Mouse (Mus musculus): Measurements from ENCODE around the gene Tubgcp2.

DNA sequence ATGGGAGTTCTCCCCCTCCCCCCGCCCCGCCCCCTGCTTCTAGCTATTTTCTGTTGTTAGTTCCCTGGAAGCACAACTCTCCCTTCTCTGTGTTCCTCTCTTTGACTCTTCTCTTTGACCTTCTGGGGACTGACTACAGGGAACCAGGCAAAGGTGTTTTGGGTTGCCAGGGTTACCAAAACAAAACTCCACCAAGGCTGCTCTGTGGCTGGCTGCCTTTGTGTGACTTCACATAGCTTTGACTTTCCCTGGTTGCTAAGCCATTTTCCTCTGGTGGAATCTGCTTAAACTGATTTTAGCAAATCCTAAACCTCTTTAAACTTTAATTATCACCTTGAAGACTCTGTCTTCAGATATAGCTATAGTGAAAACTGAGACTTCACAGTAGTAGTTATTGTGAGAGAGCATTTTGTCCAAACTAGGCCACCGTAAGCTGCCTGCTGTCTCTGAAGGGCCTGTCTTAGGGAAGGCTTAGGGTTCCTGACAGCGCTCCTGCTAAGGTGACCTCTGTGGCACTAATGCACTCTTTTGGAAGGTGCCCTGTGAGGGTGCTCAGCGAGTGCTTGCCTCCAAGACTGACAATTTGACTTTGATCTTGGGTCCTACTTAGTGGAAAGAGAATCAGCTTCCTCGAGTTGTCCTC lies 84.4 kb downstream of the Tubgcp2 start:
- TF ChIP-seq POLR2A (IDR thresholded peaks at IDR 0.05; ENCODE audit: low read depth, low read length) (no peak), CTCF (IDR thresholded peaks at IDR 0.05; ENCODE audit: borderline replicate concordance, insufficient read depth, low read length) (no peak)
